Mouse (Mus musculus): Measurements from ENCODE around the gene Cdc42ep4. TPM values are rescaled to one million over a fixed set of nuclear protein-coding genes. Genes with fewer than 3 reads are reported as not detected.

The Cdc42ep4 gene
- polyA plus RNA-seq (2012; rRNA removed), result 49.0 and 51.6 TPM in 2 replicates

GRCm38 (mm10) chr11:113751484-113752084 lies at the start of gene Cdc42ep4:
TSS of gene Cdc42ep4 (minus strand) at chr11:113751881.

GRCm38 (mm10) chr11:113709731-113710256 lies 41.9 kb downstream of the Cdc42ep4 start, which contains the start of gene Cpsf4l:
TSS of gene Cpsf4l (minus strand) at chr11:113710017.

GRCm38 (mm10) chr11:113683957-113684706 lies 67.5 kb downstream of the Cdc42ep4 start, which contains the start of the genes Fam104a and D11Wsu47e:
TSS of gene Fam104a (minus strand) at chr11:113684155.
TSS of gene D11Wsu47e (plus strand) at chr11:113684412.

Other genes starting within 250 kb of the Cdc42ep4 start
- gene Sstr2, start 132.5 kb downstream of the Cdc42ep4 start, polyA plus RNA-seq (2012; rRNA removed), result 27.3 and 49.1 TPM in 2 replicates
- gene Cog1, start 102.7 kb downstream of the Cdc42ep4 start, polyA plus RNA-seq (2012; rRNA removed), result 49.8 and 51.6 TPM in 2 replicates
- 20.8 and 22.2 TPM in 2 replicates for gene Slc39a11, start 101.8 kb downstream of the Cdc42ep4 start, polyA plus RNA-seq (2012; rRNA removed)
- gene Fam104a, start 67.7 kb downstream of the Cdc42ep4 start, polyA plus RNA-seq (2012; rRNA removed), result 32.9 and 34.4 TPM in 2 replicates
- 32.5 and 36.1 TPM in 2 replicates for gene D11Wsu47e, start 67.5 kb downstream of the Cdc42ep4 start, polyA plus RNA-seq (2012; rRNA removed)
- gene Cpsf4l, start 41.9 kb downstream of the Cdc42ep4 start, polyA plus RNA-seq (2012; rRNA removed), result 0.17 and 0.38 TPM in 2 replicates

Measured in central nervous system, embryonic 14 days (tissue).